ENCODE assay signal across 8 mouse cellular contexts in the genomic region with DNA sequence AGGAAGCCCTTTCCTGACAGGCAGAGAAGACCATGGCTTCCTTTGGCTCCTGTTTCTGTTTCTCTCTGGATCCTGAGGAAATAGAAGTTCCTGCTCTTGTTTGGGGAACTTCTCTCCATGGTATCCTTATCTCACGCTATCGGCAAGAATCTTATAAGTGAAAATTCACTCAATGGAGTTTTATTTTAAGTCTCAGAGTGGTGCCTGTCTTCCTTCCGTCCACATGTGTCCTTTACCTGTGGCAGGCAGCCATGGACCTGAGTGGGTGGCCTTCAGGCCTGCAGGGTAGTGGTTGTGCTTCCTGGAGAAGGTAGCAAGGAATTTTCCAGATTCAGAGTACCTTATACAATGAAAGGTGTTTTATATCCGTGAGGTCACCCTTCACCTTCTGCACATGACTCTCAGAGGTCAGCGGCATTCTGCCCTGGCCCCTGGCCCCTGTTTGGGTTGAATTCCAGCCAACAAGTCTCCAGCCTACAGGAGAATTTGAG.
DNase-seq lines count a peak whose midpoint lies in the region; ATAC-seq and TF ChIP-seq lines count a peak whose summit lies in the region.

No protein-coding gene starts in this region.

- ATAC-seq in midbrain, embryonic 12.5 days (ENCODE audit: low FRiP score, low read depth), result no peak
- no peak for ATAC-seq in midbrain, postnatal 0 days (ENCODE audit: low FRiP score)
- ATAC-seq in heart, embryonic 16.5 days (replicated peaks; ENCODE audit: extremely low read depth, insufficient read depth, low FRiP score), result no peak
- ATAC-seq in stomach, embryonic 14.5 days (ENCODE audit: insufficient number of reproducible peaks, insufficient read depth, low FRiP score, low read depth), result no peak

- no peaks in the 10 kb centered on the region for H3K36me3 ChIP-seq in midbrain, embryonic 12.5 days
- peaks cover under 1% of the 10 kb centered on the region; the same call in 1 of the 2 replicates for H3K36me3 ChIP-seq in midbrain, postnatal 0 days (ENCODE audit: insufficient read depth, low read length)
- H3K36me3 ChIP-seq in heart, embryonic 16.5 days (ENCODE audit: control insufficient read depth, insufficient read depth), result peaks cover 3% of the 10 kb centered on the region; the same call in 1 of the 2 replicates
- peaks cover 11% of the 10 kb centered on the region for H3K36me3 ChIP-seq in stomach, embryonic 14.5 days (ENCODE audit: control insufficient read depth, insufficient read depth, low read length)

- H3K27me3 ChIP-seq in midbrain, embryonic 12.5 days, result peaks cover 42% of the 10 kb centered on the region; the same call in 1 of the 2 replicates
- no peaks in the 10 kb centered on the region for H3K27me3 ChIP-seq in midbrain, postnatal 0 days (ENCODE audit: insufficient read depth, low read length)
- no peaks in the 10 kb centered on the region for H3K27me3 ChIP-seq in heart, embryonic 16.5 days (ENCODE audit: control insufficient read depth, insufficient read depth, low read length)
- no peaks in the 10 kb centered on the region for H3K27me3 ChIP-seq in stomach, embryonic 14.5 days (ENCODE audit: control insufficient read depth, insufficient read depth, low read length)

- no peak overlapping the region for H3K4me3 ChIP-seq in midbrain, embryonic 12.5 days
- no peak overlapping the region for H3K4me3 ChIP-seq in midbrain, postnatal 0 days (ENCODE audit: low read depth, low read length)
- H3K4me3 ChIP-seq in heart, embryonic 16.5 days (ENCODE audit: low read length), result no peak overlapping the region; the same call in 1 of the 2 replicates
- H3K4me3 ChIP-seq in stomach, embryonic 14.5 days (ENCODE audit: low read depth, low read length), result peak overlapping the region; percentile 19; the same call in 1 of the 2 replicates

- no peak overlapping the region for H3K27ac ChIP-seq in midbrain, embryonic 12.5 days (replicated peaks)
- H3K27ac ChIP-seq in midbrain, postnatal 0 days (ENCODE audit: low read depth, low read length), result no peak overlapping the region
- peak overlapping the region; percentile 87 for H3K27ac ChIP-seq in heart, embryonic 16.5 days (ENCODE audit: low read length)
- H3K27ac ChIP-seq in stomach, embryonic 14.5 days (ENCODE audit: low read length), result peak overlapping the region; percentile 86

- H3K4me2 ChIP-seq in midbrain, embryonic 12.5 days (replicated peaks), result peak overlapping the region; percentile 41; the same call in 1 of the 2 replicates
- no peak overlapping the region for H3K4me2 ChIP-seq in midbrain, postnatal 0 days (ENCODE audit: low read depth, low read length, poor library complexity, severe bottlenecking)
- peak overlapping the region; percentile 54 for H3K4me2 ChIP-seq in heart, embryonic 16.5 days (ENCODE audit: low read depth, low read length)
- H3K4me2 ChIP-seq in stomach, embryonic 14.5 days (replicated peaks; ENCODE audit: low read depth, low read length), result peak overlapping the region; percentile 29

- no peaks in the 10 kb centered on the region for H3K9me3 ChIP-seq in midbrain, embryonic 12.5 days
- no peaks in the 10 kb centered on the region for H3K9me3 ChIP-seq in midbrain, postnatal 0 days (ENCODE audit: low read length)
- H3K9me3 ChIP-seq in heart, embryonic 16.5 days (replicated peaks; ENCODE audit: control insufficient read depth, low read length), result no peaks in the 10 kb centered on the region
- no peaks in the 10 kb centered on the region for H3K9me3 ChIP-seq in stomach, embryonic 14.5 days (ENCODE audit: control insufficient read depth, low read depth, low read length)

- DNase-seq in midbrain, postnatal 0 days (ENCODE audit: low spot score), result no peak
- peak; percentile 55 to 64 for DNase-seq in kidney, postnatal 25 days
- no peak for DNase-seq in yolk sac, embryonic 10.5 days (ENCODE audit: low spot score)
- DNase-seq in cerebellum, adult 11 months, result no peak
- DNase-seq in layer of hippocampus, postnatal 14 days (ENCODE audit: low spot score in 2 of 2), result no peak

- 0 out of 2 replicates have a peak overlapping the region, but pooled peaks have one; percentile 24 for H3K9ac ChIP-seq in midbrain, embryonic 12.5 days (replicated peaks)
- H3K9ac ChIP-seq in midbrain, postnatal 0 days (replicated peaks; ENCODE audit: low read length, poor library complexity, severe bottlenecking), result no peak overlapping the region
- peak overlapping the region; percentile 49 for H3K9ac ChIP-seq in heart, embryonic 16.5 days (ENCODE audit: low read length)
- no peak overlapping the region for H3K9ac ChIP-seq in stomach, embryonic 14.5 days (replicated peaks; ENCODE audit: low read depth, low read length)

- H3K4me1 ChIP-seq in midbrain, embryonic 12.5 days, result peaks cover 40% of the 10 kb centered on the region
- no peaks in the 10 kb centered on the region for H3K4me1 ChIP-seq in midbrain, postnatal 0 days (ENCODE audit: insufficient read depth, low read length)
- H3K4me1 ChIP-seq in heart, embryonic 16.5 days (ENCODE audit: control insufficient read depth, insufficient read depth, low read length), result peaks cover 78% of the 10 kb centered on the region
- H3K4me1 ChIP-seq in stomach, embryonic 14.5 days (ENCODE audit: control insufficient read depth, insufficient read depth, low read length), result peaks cover 51% of the 10 kb centered on the region

- no peak for TF ChIP-seq CTCF in midbrain, postnatal 0 days (IDR thresholded peaks at IDR 0.05)

- WGBS in midbrain, embryonic 12.5 days, result 63% methylated on average over 5 of the region's 5 CpGs
- 54% methylated on average over 5 of the region's 5 CpGs for WGBS in midbrain, postnatal 0 days
- 24% methylated on average over 5 of the region's 5 CpGs for WGBS in heart, embryonic 16.5 days
- WGBS in stomach, embryonic 14.5 days, result 38% methylated on average over 5 of the region's 5 CpGs

Comparison
In these comparisons a context has a peak if more than half of its experiments do, and no peak if none do; other contexts are left out.
1. H3K9ac ChIP-seq: peak in midbrain, embryonic 12.5 days (single experiment) and heart, embryonic 16.5 days (single experiment); none in midbrain, postnatal 0 days (single experiment) and stomach, embryonic 14.5 days (single experiment).
2. H3K27ac ChIP-seq: peak in heart, embryonic 16.5 days (single experiment) and stomach, embryonic 14.5 days (single experiment); none in midbrain, embryonic 12.5 days (single experiment) and midbrain, postnatal 0 days (single experiment).
3. DNase-seq: peak in kidney, postnatal 25 days (2 of 2); none in midbrain, postnatal 0 days (single experiment), yolk sac, embryonic 10.5 days (single experiment), cerebellum, adult 11 months (single experiment) and layer of hippocampus, postnatal 14 days (0 of 2).